Mouse (Mus musculus) ES-E14 (cell line): ENCODE measurements around the gene Gm10324. TPM values are rescaled to one million over a fixed set of nuclear protein-coding genes. Genes with fewer than 3 reads are reported as not detected.
"Not testable (repeated sequence)": the region's sequence is repeated elsewhere in the genome, so short reads cannot be mapped to it uniquely, and the experiment has no call there.

Experiments
- DNase-seq: peaks from one replicate; pipeline ENCODE4 v3.0.0-alpha.2; 2013; ENCODE audit warnings: low read depth, low spot score
- H3K27ac ChIP-seq: 2 replicates; pipeline ENCODE4 v1.5.1; 2012; ENCODE audit warnings: low read depth, mild to moderate bottlenecking, low read length, moderate library complexity, mixed read lengths; ENCODE audit not compliant: poor library complexity, insufficient read depth, severe bottlenecking
- H3K36me3 ChIP-seq: 2 replicates; pipeline ENCODE4 v1.6.1; 2012; ENCODE audit warnings: mild to moderate bottlenecking, low read length, moderate library complexity, mixed read lengths; ENCODE audit not compliant: control insufficient read depth, poor library complexity, insufficient read depth, severe bottlenecking
- H3K4me1 ChIP-seq, 2 experiments: fragments of 150-350 bp in 1 of 2; sonication (generic) in 1 of 2; 2 replicates each; pipeline ENCODE4 v1.6.1; 2012; ENCODE audit warnings: low read length in 2 of 2, mild to moderate bottlenecking in 1 of 2, mixed read lengths in 1 of 2; ENCODE audit not compliant: control insufficient read depth in 2 of 2, insufficient read depth in 2 of 2, poor library complexity in 1 of 2
- H3K4me3 ChIP-seq, 2 experiments: fragments of 150-350 bp in 1 of 2; sonication (generic) in 1 of 2; 2 replicates each; pipeline ENCODE4 v1.5.1; 2012; ENCODE audit warnings: low read length in 2 of 2, low read depth in 1 of 2, mild to moderate bottlenecking in 1 of 2, mixed read lengths in 1 of 2; ENCODE audit not compliant: insufficient read depth in 1 of 2, poor library complexity in 1 of 2, severe bottlenecking in 1 of 2
- H3K9ac ChIP-seq: 2 replicates; pipeline ENCODE4 v1.6.1; 2012; ENCODE audit warnings: low read depth, mild to moderate bottlenecking, low read length, mixed read lengths; ENCODE audit not compliant: poor library complexity, insufficient read depth, severe bottlenecking
- H3K9me3 ChIP-seq: fragments of 150-350 bp; sonication (generic); 2 replicates; pipeline ENCODE4 v1.6.1; 2012; ENCODE audit warnings: low read depth, mild to moderate bottlenecking, low read length; ENCODE audit not compliant: control insufficient read depth, insufficient read depth
- in situ Hi-C, 2 experiments: fragments of 600-800 bp; cut with MboI; formaldehyde crosslinking; loops; one replicate each; pipeline ENCODE4 v1.15.1; 2025; ENCODE audit warnings: low sequenced_read_pairs in 2 of 2, inconsistent platforms in 1 of 2; ENCODE audit not compliant: unreplicated experiment in 2 of 2
- total RNA-seq: library from RNA; depleted of rRNA; stranded (reverse); fragments of 300-350 nt; gene quantifications from 2 replicates; pipeline ENCODE4 v1.2.3, GENCODE M21; 2012; rRNA removed

The Gm10324 gene
- total RNA-seq: 31.1 and 46.2 TPM in 2 replicates

- H3K36me3 ChIP-seq, H3K4me1 ChIP-seq, H3K27ac ChIP-seq, H3K4me3 ChIP-seq, H3K9ac ChIP-seq, in situ Hi-C loops, DNase-seq, H3K9me3 ChIP-seq: not testable (repeated sequence)
Observed at GRCm38 (mm10) chr13:66119247-66119646, at the start of gene Gm10324. Gene Gm10324 (plus strand): TSS chr13:66119547.

Other genes starting within 250 kb of the Gm10324 start
- 3.0 and 3.2 TPM in 2 replicates for gene Gm10772, start 108.0 kb downstream of the Gm10324 start, total RNA-seq